Mouse (Mus musculus) lung, embryonic 14.5 days (tissue): ENCODE measurements around the gene S100pbp. TPM values are rescaled to one million over a fixed set of nuclear protein-coding genes. Genes with fewer than 3 reads are reported as not detected.

ENCODE experiments used
- ATAC-seq: fragments of 200-750 bp; cut with Nextera tagmentation; 2 replicates; pipeline ENCODE4 v1.8.0; 2017; ENCODE audit warnings: mild to moderate bottlenecking, moderate TSS enrichment, moderate library complexity; ENCODE audit not compliant: insufficient read depth
- DNase-seq: peaks from one replicate; pipeline ENCODE4 v3.0.0-alpha.2; 2015
- H3K27ac ChIP-seq: fragments of 300-500 bp; sonication (generic); 2 replicates; pipeline ENCODE4 v1.5.1; 2014; ENCODE audit warnings: low read depth, mild to moderate bottlenecking, moderate library complexity
- H3K27me3 ChIP-seq: fragments of 300-500 bp; sonication (generic); 2 replicates; pipeline ENCODE4 v1.6.1; 2014; ENCODE audit warnings: low read length, control low read depth; ENCODE audit not compliant: insufficient read depth
- H3K36me3 ChIP-seq: fragments of 300-500 bp; sonication (generic); 2 replicates; pipeline ENCODE4 v1.6.1; 2014; ENCODE audit warnings: control low read depth; ENCODE audit not compliant: insufficient read depth
- H3K4me1 ChIP-seq: fragments of 300-500 bp; sonication (generic); 2 replicates; pipeline ENCODE4 v1.6.1; 2014; ENCODE audit warnings: antibody characterized with exemption, control low read depth; ENCODE audit not compliant: insufficient read depth
- H3K4me2 ChIP-seq: fragments of 300-500 bp; sonication (generic); 2 replicates; pipeline ENCODE4 v1.6.1; 2014; ENCODE audit warnings: mild to moderate bottlenecking
- H3K4me3 ChIP-seq: fragments of 300-500 bp; sonication (generic); 2 replicates; pipeline ENCODE4 v1.5.1; 2014; ENCODE audit warnings: low read depth, low read length
- H3K9ac ChIP-seq: fragments of 300-500 bp; sonication (generic); 2 replicates; pipeline ENCODE4 v1.6.1; 2014
- H3K9me3 ChIP-seq: fragments of 300-500 bp; sonication (generic); 2 replicates; pipeline ENCODE4 v1.6.1; 2016; ENCODE audit warnings: low read depth, low read length, control low read depth
- CTCF ChIP-seq: IDR thresholded peaks from 2 replicates; pipeline ENCODE4 v1.5.1; 2016; ENCODE audit warnings: antibody characterized with exemption, low read depth
- WGBS: fragments of 180-500 bp; shearing (Covaris S2); extraction: QIAGEN DNeasy Blood & Tissue Kit; methylation state at CpG from one replicate; pipeline ENCODE4 v1.1.7; 2014; 5-methylcytosine and 5-hydroxymethylcytosine counted together
- polyA plus RNA-seq: library from polyadenylated mRNA; unstranded; fragments of >200 nt; fragmentation: Nextera tagmentation; extraction: Ambion mirVana; gene quantifications from 2 replicates; pipeline ENCODE4 v1.2.1, GENCODE M21; 2014

The S100pbp gene
- polyA plus RNA-seq, 1 experiment from 2014 or later: 17.3 TPM

DNA sequence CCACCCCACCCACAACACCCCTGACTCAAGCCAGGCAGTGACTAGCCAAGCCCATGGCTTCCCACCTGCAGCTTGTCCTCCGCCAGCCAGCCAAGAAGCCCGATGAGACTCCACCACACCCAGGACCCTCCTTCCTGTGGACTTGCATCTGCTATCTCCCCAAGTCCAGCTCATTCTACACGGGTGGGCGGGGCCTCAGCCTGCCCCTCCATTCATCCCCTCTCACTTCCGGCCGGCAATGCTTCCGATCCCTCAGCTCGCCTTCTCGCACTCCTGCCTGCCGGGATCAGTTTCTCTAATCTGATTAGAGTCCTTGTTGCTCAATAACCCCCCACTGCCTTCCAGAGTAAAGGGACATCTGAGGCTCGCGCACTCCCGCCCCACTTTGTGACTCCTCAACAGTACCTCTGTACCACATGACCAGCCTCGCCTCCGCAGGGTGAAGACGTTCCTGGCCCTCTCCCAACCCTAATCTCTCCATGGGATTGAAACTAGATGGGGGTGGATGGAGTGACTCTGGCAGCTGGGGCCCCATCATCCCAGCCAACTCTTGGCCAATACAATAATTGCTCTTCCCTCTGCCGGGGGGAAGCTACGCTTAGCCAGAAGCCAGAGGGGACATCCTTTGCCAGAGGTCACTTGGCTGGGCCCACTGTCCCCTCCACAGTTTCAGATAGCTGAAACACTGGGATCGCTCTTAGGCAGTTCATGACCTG is 63.6 kb downstream of the S100pbp start:
- DNase-seq (peak; percentile 83), ATAC-seq (peak; percentile 44)
- no peak for TF ChIP-seq CTCF
- Histone ChIP-seq H3K9me3 (no peaks in the 10 kb centered on the region), H3K4me1 (peaks cover 16% of the 10 kb centered on the region), H3K27ac (peak overlapping the region; percentile 66; the same call in 1 of the 2 replicates), H3K4me2 (peak overlapping the region; percentile 48), H3K9ac (no peak overlapping the region), H3K36me3 (no peaks in the 10 kb centered on the region), H3K27me3 (peaks cover 28% of the 10 kb centered on the region), H3K4me3 (peak overlapping the region; percentile 10; the same call in 1 of the 2 replicates)
- WGBS: 10% methylated on average over 19 of the region's 19 CpGs

DNA sequence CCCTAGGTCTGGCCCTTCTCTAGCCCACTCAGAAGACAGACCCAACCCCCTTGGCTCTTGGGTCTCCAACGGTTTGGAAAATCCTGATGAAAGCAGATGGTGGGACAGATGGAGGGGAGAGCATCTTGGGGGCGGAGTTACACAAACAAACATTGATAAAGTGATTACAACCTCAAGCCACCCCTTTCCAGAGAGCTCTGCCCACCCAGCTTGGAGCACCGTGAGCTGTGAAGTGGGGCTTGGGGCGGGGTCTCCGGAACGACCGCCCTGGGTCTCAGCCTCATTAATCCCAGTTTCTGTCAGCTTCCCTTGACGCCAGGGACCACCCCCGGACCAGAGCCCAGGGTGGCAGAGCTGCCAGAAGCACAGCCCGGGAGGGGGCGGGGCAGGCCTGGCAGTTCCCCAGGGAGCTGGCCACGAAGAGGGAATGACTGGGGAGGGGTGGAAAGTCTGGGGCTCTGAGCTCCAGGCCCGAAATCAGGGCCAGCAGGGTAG is 64.8 kb downstream of the S100pbp start:
- Histone ChIP-seq H3K9ac (no peak overlapping the region), H3K4me3 (0 out of 2 replicates have a peak overlapping the region, but pooled peaks have one; percentile 6), H3K4me1 (peaks cover 7% of the 10 kb centered on the region), H3K4me2 (peak overlapping the region; percentile 48), H3K27me3 (peaks cover 40% of the 10 kb centered on the region), H3K27ac (no peak overlapping the region), H3K9me3 (no peaks in the 10 kb centered on the region), H3K36me3 (no peaks in the 10 kb centered on the region)
- TF ChIP-seq CTCF: no peak
- peak; percentile 68 for DNase-seq
- peak; percentile 8; the same call in 1 of the 2 replicates for ATAC-seq
- 2% methylated on average over 13 of the region's 13 CpGs for WGBS

DNA sequence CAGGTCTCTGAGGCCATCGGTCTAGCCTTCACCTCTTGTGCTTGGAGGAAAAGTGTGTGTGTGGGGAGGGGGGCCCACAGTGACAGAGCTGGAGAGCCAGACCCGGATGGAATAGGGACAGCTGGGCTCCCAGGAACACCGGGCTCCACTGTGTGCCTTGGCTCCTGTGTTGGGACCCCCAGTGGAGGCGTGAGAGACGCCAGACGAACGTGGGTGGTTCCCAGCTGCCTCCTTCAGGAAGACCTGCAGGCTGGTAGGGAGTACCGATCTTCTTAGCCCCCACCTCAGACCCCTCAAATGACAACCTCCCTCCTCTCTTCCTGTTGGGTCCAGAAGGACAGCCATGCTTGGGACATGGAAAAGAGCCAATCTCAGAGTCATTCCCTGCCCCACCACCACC is 66.8 kb downstream of the S100pbp start:
- Histone ChIP-seq H3K9ac (no peak overlapping the region), H3K9me3 (no peaks in the 10 kb centered on the region), H3K4me1 (peaks cover 4% of the 10 kb centered on the region; the same call in 1 of the 2 replicates), H3K27ac (no peak overlapping the region), H3K4me3 (no peak overlapping the region), H3K27me3 (peaks cover 46% of the 10 kb centered on the region), H3K4me2 (no peak overlapping the region), H3K36me3 (no peaks in the 10 kb centered on the region)
- DNase-seq (no peak), ATAC-seq (no peak)
- TF ChIP-seq CTCF: no peak
- 18% methylated on average over 8 of the region's 8 CpGs for WGBS

DNA sequence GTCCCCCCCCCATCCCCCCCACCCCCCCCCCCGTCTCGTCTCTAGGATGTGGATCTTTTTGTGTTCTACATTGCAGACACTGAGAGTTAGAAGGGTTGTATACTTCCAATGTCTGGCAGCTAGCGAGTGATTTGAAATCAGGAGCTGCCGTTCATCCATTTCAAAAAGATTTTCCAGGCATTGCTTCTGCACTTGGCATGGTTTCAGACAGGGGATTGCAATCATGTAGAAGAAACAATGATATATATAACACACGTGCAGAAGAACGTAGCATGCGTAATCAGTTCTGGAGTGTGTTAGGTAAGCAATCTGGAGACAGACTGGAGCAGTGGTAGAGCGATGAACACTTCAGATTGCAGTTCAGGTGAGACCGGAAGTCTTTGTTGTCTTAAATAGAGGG is 67.4 kb downstream of the S100pbp start:
- H3K4me2 ChIP-seq: no peak overlapping the region
- DNase-seq (no peak), ATAC-seq (no peak)
- H3K9me3 ChIP-seq: no peaks in the 10 kb centered on the region
- no peak overlapping the region for H3K4me3 ChIP-seq
- no peak overlapping the region for H3K27ac ChIP-seq
- no peak for TF ChIP-seq CTCF
- H3K9ac ChIP-seq: no peak overlapping the region
- peaks cover 46% of the 10 kb centered on the region for H3K27me3 ChIP-seq
- peaks cover 4% of the 10 kb centered on the region; the same call in 1 of the 2 replicates for H3K4me1 ChIP-seq
- no peaks in the 10 kb centered on the region for H3K36me3 ChIP-seq
- 24% methylated on average over 9 of the region's 9 CpGs for whole genome bisulfite sequencing

DNA sequence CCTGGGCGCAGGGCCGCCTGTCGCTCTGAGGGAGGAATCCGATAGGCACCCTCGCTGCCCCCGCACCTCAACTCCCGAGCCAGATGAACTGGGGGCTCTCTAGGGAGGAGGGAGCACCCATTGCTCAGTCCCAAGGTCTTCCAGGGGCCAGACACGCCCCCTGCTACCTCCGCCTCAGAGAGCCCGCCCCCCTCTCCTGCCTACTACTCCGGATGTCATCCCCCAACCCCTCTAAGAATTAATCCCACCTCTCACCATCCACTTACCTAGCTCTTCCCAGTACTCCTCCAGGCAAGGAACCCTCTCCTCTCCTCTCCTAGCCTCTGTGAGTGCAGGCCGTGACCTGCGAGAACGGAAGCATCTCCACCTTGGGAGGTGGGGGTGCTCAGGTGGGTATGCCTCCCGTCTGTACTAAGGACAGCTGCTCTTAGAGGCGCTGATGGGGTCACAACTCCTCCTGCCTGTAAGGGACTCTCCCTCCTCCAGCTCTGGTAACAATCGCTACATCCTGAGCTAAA is 67.9 kb downstream of the S100pbp start, which contains the start of gene Hpca:
TSS of gene Hpca (minus strand) at position 468 of the 518 bp plus-strand sequence.
- peaks cover 4% of the 10 kb centered on the region; the same call in 1 of the 2 replicates for H3K4me1 ChIP-seq
- peaks cover 46% of the 10 kb centered on the region for H3K27me3 ChIP-seq
- peak within 1 kb of the TSS; percentile 38 for H3K4me3 ChIP-seq
- H3K4me2 ChIP-seq: peak within 1 kb of the TSS; percentile 88
- no peaks in the 10 kb centered on the region for H3K36me3 ChIP-seq
- DNase-seq: no peak
- under 1% methylated on average over 17 of the region's 17 CpGs for WGBS
- H3K9ac ChIP-seq: no peak within 1 kb of the TSS
- no peak for TF ChIP-seq CTCF
- no peaks in the 10 kb centered on the region for H3K9me3 ChIP-seq
- H3K27ac ChIP-seq: no peak within 1 kb of the TSS
- ATAC-seq: no peak

DNA sequence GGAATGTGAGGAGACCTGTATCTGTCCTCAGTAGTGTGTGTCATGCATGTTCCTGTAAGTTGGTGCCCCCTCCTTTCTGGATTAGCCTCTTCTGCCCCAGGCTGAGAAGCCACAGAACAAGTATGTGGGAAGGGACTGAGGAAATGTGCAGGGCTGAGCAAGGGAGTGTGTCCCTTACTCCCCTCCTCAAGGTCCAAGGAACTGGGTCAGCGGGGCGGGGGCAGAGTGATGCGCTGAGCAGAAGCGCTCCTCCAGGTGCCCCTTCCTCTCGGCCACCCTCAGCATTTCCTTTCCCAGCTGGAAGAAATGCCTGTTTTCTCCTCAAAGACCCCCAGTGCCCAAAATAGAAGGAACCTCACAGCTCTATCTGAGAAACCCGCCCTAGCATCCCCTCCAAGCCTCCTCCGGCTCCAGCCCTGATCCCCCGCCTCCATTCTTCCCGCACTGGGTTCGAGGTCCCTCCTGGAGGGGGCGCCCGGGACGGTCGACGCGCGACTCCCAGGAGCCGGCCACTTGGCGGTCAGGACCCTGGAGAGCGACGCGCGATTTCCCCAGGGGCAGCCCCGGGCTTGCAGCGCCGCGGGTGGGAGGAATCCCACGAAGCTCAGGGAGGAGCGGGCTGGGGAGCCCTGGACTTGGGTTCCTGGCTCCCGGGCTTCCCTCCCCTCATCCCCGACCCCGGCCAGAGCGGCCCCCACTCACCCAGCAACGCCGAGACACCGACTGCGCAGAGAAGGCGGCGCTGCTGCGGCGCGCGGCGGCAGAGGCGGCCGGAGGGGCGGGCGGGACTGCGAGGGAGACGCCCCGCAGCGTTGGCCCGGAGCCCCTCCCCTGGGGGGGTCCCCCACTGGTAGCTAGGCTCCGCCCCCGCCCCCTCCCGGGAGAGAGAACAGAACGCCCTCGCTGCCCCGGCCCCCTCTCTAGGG is 68.7 kb downstream of the S100pbp start:
- peak overlapping the region; percentile 38 for H3K4me3 ChIP-seq
- no peak overlapping the region for H3K9ac ChIP-seq
- H3K4me1 ChIP-seq: peaks cover 2% of the 10 kb centered on the region; the same call in 1 of the 2 replicates
- H3K36me3 ChIP-seq: no peaks in the 10 kb centered on the region
- H3K9me3 ChIP-seq: no peaks in the 10 kb centered on the region
- H3K27me3 ChIP-seq: peaks cover 46% of the 10 kb centered on the region
- ATAC-seq (peak; percentile 35), DNase-seq (peak; percentile 91)
- peak; percentile 59 for TF ChIP-seq CTCF
- WGBS: 1% methylated on average over 59 of the region's 59 CpGs
- peak overlapping the region; percentile 88 for H3K4me2 ChIP-seq
- no peak overlapping the region for H3K27ac ChIP-seq
